Mouse (Mus musculus): ENCODE measurements around the gene Otop2. TPM values are rescaled to one million over a fixed set of nuclear protein-coding genes. Genes with fewer than 3 reads are reported as not detected.
A peak's percentile ranks its signal among the peaks of the same experiment; 100 is the strongest.

The Otop2 gene
- polyA plus RNA-seq, 1 experiment from 2014 or later: not detected

DNA sequence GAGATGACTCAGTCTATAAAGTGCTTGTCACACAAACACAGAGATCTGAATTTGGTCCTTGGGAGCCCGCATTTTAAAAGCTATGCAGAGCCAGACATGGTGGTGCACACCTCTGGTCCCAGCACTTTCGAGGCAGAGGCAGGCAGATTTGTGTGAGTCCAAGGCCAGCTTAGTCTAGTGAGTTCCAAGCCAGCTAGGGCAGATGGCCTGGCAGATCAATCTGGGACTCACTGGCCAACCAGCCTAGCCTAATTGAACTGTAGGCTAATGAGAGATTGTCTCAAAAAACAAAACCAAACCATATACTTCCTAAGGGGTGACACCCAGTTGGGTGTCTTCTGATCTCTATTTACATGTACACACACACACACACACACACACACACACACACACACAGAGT, 34.3 kb downstream of the Otop2 start:
- no peaks in the 10 kb centered on the region for H3K36me3 ChIP-seq (ENCODE audit: control insufficient read depth, insufficient read depth, low read length)
- no peak overlapping the region for H3K4me2 ChIP-seq (ENCODE audit: low read depth)

DNA sequence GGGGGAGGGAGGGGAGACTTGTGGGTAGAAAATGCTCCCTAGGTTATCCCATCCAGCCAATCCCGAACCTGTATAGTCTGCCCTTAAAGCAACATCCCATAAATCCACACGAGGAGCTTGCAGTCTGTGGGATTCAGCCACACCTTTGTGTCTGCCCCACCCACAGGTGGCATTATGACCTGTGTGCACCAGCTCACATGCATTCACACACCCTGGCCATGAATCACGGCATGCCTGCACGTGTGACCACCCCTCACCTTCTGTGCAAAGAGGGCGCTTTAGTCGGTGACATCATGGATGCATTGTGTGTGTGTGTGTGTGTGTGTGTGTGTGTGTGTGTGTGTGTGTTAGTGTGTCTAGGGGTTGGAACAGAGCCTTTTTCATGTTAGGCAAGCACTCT, 34.9 kb downstream of the Otop2 start:
- Histone ChIP-seq H3K4me1 (ENCODE audit: control insufficient read depth, insufficient read depth, low read length) (no peaks in the 10 kb centered on the region), H3K4me3 (ENCODE audit: low read depth, low read length) (no peak overlapping the region), H3K36me3 (ENCODE audit: control insufficient read depth, insufficient read depth, low read length) (no peaks in the 10 kb centered on the region), H3K4me2 (ENCODE audit: low read depth) (no peak overlapping the region), H3K9ac (ENCODE audit: low read length) (no peak overlapping the region), H3K27me3 (ENCODE audit: control insufficient read depth, insufficient read depth, low read length) (no peaks in the 10 kb centered on the region), H3K27ac (ENCODE audit: low read depth, low read length) (no peak overlapping the region), H3K9me3 (ENCODE audit: control insufficient read depth, low read length) (no peaks in the 10 kb centered on the region)
- ATAC-seq (ENCODE audit: insufficient read depth, low FRiP score, low TSS enrichment) (no peak), DNase-seq (ENCODE audit: low spot score) (no peak)
- 70% methylated on average over 6 of the region's 6 CpGs for WGBS

More for the DNA sequence above, 34.3 kb downstream of the Otop2 start:
- Histone ChIP-seq H3K9me3 (ENCODE audit: control insufficient read depth, low read length) (no peaks in the 10 kb centered on the region), H3K4me1 (ENCODE audit: control insufficient read depth, insufficient read depth, low read length) (no peaks in the 10 kb centered on the region), H3K27me3 (ENCODE audit: control insufficient read depth, insufficient read depth, low read length) (peaks cover 3% of the 10 kb centered on the region; the same call in 1 of the 2 replicates), H3K27ac (ENCODE audit: low read depth, low read length) (no peak overlapping the region), H3K4me3 (ENCODE audit: low read depth, low read length) (no peak overlapping the region), H3K9ac (ENCODE audit: low read length) (no peak overlapping the region)
- DNase-seq (ENCODE audit: low spot score) (no peak), ATAC-seq (ENCODE audit: insufficient read depth, low FRiP score, low TSS enrichment) (no peak)
- 67% methylated on average over 2 of the region's 2 CpGs for WGBS

DNA sequence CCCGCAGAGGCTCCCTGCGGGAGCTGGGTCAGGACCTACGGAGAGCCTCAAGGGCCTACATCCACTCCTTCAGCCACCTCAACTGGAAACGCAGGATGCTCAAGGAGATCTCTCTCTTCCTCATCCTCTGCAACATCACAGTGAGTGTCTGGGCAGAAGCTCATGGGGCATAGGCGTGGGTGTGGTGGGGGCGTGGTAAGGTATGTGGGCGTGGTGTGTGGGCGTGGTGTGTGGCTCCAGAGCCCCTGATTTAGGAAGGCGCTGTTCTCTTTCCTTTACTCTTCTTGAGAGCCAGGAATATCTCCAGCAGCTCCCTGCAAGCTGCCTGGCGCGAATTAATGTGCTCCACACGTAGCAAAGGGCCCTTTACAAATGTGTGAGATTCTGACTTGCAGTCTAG, 38.0 kb downstream of the Otop2 start:
- no peaks in the 10 kb centered on the region for H3K27me3 ChIP-seq (ENCODE audit: control insufficient read depth, insufficient read depth, low read length)
- H3K4me2 ChIP-seq (ENCODE audit: low read depth): no peak overlapping the region
- no peak for DNase-seq (ENCODE audit: low spot score)
- no peaks in the 10 kb centered on the region for H3K9me3 ChIP-seq (ENCODE audit: control insufficient read depth, low read length)
- no peak overlapping the region for H3K4me3 ChIP-seq (ENCODE audit: low read depth, low read length)
- no peaks in the 10 kb centered on the region for H3K36me3 ChIP-seq (ENCODE audit: control insufficient read depth, insufficient read depth, low read length)
- H3K9ac ChIP-seq (ENCODE audit: low read length): no peak overlapping the region
- 9% methylated on average over 12 of the region's 12 CpGs for WGBS
- no peak overlapping the region for H3K27ac ChIP-seq (ENCODE audit: low read depth, low read length)
- H3K4me1 ChIP-seq (ENCODE audit: control insufficient read depth, insufficient read depth, low read length): no peaks in the 10 kb centered on the region
- ATAC-seq (ENCODE audit: insufficient read depth, low FRiP score, low TSS enrichment): no peak

DNA sequence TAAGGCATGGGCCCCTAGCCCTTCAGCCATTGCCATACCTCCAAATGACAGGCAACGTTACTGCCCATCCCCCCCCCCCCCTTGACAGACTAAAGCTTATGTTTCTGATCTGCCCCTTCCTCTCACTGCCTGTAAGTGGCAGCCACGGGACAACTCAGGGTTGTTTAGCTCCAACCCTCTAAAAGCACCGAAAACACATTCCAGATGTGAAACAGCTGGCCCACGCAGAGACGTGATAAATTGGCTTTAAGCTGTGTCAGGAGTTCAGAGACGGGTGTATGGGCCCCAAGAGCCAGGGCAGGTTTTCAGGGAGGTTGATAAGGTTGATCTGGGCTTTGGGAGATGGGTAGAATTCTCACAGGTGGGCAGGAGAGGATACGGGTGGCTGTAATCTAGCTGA, 38.6 kb downstream of the Otop2 start:
- Histone ChIP-seq H3K27me3 (ENCODE audit: control insufficient read depth, insufficient read depth, low read length) (no peaks in the 10 kb centered on the region), H3K4me3 (ENCODE audit: low read depth, low read length) (no peak overlapping the region), H3K36me3 (ENCODE audit: control insufficient read depth, insufficient read depth, low read length) (no peaks in the 10 kb centered on the region), H3K9ac (ENCODE audit: low read length) (no peak overlapping the region), H3K9me3 (ENCODE audit: control insufficient read depth, low read length) (no peaks in the 10 kb centered on the region), H3K4me1 (ENCODE audit: control insufficient read depth, insufficient read depth, low read length) (no peaks in the 10 kb centered on the region), H3K27ac (ENCODE audit: low read depth, low read length) (no peak overlapping the region), H3K4me2 (ENCODE audit: low read depth) (no peak overlapping the region)
- ATAC-seq (ENCODE audit: insufficient read depth, low FRiP score, low TSS enrichment): no peak
- WGBS: 39% methylated on average over 7 of the region's 7 CpGs
- peak; percentile 44 for DNase-seq (ENCODE audit: low spot score)

DNA sequence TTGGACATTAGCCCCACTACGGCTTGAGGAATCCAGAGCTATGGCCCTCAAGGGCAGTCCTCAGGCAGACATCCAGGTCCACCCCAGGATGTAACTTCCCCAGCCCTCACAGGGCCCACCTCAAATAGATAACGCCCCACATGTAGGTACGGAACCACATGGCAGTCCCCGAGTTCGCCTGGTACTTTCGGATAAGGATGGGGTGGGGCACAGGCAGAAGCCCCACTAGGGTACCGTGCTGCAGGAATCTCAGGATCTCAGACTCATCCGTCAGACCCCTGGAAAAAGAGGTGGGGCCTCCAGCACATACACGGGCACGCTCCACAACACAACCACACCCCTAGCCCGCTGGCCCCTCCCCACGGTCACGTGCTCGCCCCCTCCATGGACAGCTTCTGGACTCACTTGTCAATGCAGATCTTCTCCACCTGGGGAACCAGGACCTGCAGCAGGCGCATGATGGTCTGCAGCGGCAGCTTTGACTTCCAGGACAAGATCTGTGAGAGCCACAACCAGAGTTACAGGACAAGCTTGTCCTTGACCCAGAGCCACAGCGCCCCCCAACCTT, 41.8 kb downstream of the Otop2 start:
- 54% methylated on average over 17 of the region's 17 CpGs for WGBS
- Histone ChIP-seq H3K9me3 (ENCODE audit: control insufficient read depth, low read length) (no peaks in the 10 kb centered on the region), H3K27ac (ENCODE audit: low read depth, low read length) (no peak overlapping the region), H3K4me3 (ENCODE audit: low read depth, low read length) (no peak overlapping the region), H3K4me2 (ENCODE audit: low read depth) (no peak overlapping the region), H3K4me1 (ENCODE audit: control insufficient read depth, insufficient read depth, low read length) (no peaks in the 10 kb centered on the region), H3K36me3 (ENCODE audit: control insufficient read depth, insufficient read depth, low read length) (no peaks in the 10 kb centered on the region), H3K9ac (ENCODE audit: low read length) (no peak overlapping the region), H3K27me3 (ENCODE audit: control insufficient read depth, insufficient read depth, low read length) (no peaks in the 10 kb centered on the region)
- no peak for DNase-seq (ENCODE audit: low spot score)
- ATAC-seq (ENCODE audit: insufficient read depth, low FRiP score, low TSS enrichment): no peak

DNA sequence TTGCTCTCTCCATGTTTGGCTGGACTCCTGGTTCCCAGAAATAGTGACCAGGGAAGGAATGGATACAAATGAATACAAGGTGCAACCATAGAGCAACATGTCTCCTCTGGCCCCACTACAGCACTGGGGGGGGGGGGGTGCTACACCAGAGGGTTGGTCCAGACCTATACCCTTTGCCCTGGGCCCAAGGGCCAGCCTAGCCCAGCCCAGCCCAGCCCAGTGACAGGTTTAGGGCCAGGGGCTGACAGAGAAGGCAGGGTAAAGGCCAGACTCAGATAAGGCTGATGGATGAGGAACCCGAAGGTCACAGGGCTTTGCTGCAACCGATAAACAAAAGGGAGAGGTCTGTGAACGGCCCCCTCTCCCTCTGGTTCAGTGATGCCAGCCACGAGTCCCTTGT, 43.0 kb downstream of the Otop2 start:
- no peaks in the 10 kb centered on the region for H3K27me3 ChIP-seq (ENCODE audit: control insufficient read depth, insufficient read depth, low read length)
- WGBS: 56% methylated on average over 4 of the region's 4 CpGs
- no peak for ATAC-seq (ENCODE audit: insufficient read depth, low FRiP score, low TSS enrichment)
- no peak overlapping the region for H3K4me3 ChIP-seq (ENCODE audit: low read depth, low read length)
- H3K36me3 ChIP-seq (ENCODE audit: control insufficient read depth, insufficient read depth, low read length): no peaks in the 10 kb centered on the region
- no peak for DNase-seq (ENCODE audit: low spot score)
- no peak overlapping the region for H3K9ac ChIP-seq (ENCODE audit: low read length)
- H3K9me3 ChIP-seq (ENCODE audit: control insufficient read depth, low read length): no peaks in the 10 kb centered on the region
- no peaks in the 10 kb centered on the region for H3K4me1 ChIP-seq (ENCODE audit: control insufficient read depth, insufficient read depth, low read length)
- no peak overlapping the region for H3K4me2 ChIP-seq (ENCODE audit: low read depth)
- H3K27ac ChIP-seq (ENCODE audit: low read depth, low read length): no peak overlapping the region

DNA sequence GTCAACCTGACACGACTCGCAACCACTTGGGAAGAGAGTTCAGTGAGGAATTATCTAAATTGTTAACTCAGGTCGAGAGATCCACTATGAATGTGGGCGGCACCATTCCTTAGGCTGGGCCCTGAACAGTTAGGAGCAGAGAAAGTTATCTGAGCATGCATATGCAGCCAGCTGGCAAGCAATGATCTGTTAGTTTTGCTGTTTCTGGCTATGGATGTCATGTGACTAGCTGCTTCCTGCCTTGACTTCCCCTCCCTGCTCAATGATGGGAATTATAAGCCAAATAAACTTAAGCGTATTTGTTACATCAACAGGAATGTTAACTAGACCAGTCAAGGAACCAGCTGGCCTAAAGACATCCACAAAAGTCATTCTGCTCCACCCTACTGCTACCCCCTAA, 46.4 kb downstream of the Otop2 start:
- no peak overlapping the region for H3K4me2 ChIP-seq (ENCODE audit: low read depth)
- ATAC-seq (ENCODE audit: insufficient read depth, low FRiP score, low TSS enrichment) (no peak), DNase-seq (ENCODE audit: low spot score) (no peak)
- H3K9me3 ChIP-seq (ENCODE audit: control insufficient read depth, low read length): no peaks in the 10 kb centered on the region
- H3K9ac ChIP-seq (ENCODE audit: low read length): no peak overlapping the region; the same call in 1 of the 2 replicates
- no peaks in the 10 kb centered on the region for H3K4me1 ChIP-seq (ENCODE audit: control insufficient read depth, insufficient read depth, low read length)
- H3K4me3 ChIP-seq (ENCODE audit: low read depth, low read length): no peak overlapping the region
- H3K27ac ChIP-seq (ENCODE audit: low read depth, low read length): no peak overlapping the region
- 0 out of 2 replicates have a peak, but pooled peaks cover 2% of the 10 kb centered on the region for H3K27me3 ChIP-seq (ENCODE audit: control insufficient read depth, insufficient read depth, low read length)
- 93% methylated on average over 5 of the region's 5 CpGs for WGBS
- no peaks in the 10 kb centered on the region for H3K36me3 ChIP-seq (ENCODE audit: control insufficient read depth, insufficient read depth, low read length)

DNA sequence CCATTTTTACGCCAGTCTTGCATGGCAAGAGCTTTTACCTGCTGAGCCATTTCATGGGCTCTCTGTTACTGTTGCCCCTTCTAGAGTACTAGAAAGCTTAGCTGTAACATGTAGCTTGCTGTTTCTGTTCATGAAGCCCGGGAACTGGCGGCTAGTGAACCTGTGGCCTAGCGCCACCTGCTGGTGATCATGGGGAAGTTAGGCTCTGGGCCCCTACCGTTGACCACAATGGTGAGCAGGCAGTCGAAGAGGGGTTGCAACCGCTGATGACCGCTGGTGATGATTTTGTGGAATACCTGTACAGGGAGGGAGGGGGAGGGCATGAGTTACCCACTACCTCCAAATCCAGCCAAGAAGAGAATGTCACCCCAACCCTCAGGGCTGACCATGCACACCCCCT, 47.2 kb downstream of the Otop2 start:
- no peaks in the 10 kb centered on the region; the same call in 1 of the 2 replicates for H3K4me1 ChIP-seq (ENCODE audit: control insufficient read depth, insufficient read depth, low read length)
- 0 out of 2 replicates have a peak, but pooled peaks cover 2% of the 10 kb centered on the region for H3K27me3 ChIP-seq (ENCODE audit: control insufficient read depth, insufficient read depth, low read length)
- no peaks in the 10 kb centered on the region for H3K36me3 ChIP-seq (ENCODE audit: control insufficient read depth, insufficient read depth, low read length)
- ATAC-seq (ENCODE audit: insufficient read depth, low FRiP score, low TSS enrichment) (no peak), DNase-seq (ENCODE audit: low spot score) (peak; percentile 84)
- H3K4me3 ChIP-seq (ENCODE audit: low read depth, low read length): no peak overlapping the region
- H3K4me2 ChIP-seq (ENCODE audit: low read depth): no peak overlapping the region
- H3K9me3 ChIP-seq (ENCODE audit: control insufficient read depth, low read length): no peaks in the 10 kb centered on the region
- WGBS: 6% methylated on average over 8 of the region's 8 CpGs
- H3K9ac ChIP-seq (ENCODE audit: low read length): no peak overlapping the region
- no peak overlapping the region for H3K27ac ChIP-seq (ENCODE audit: low read depth, low read length)

DNA sequence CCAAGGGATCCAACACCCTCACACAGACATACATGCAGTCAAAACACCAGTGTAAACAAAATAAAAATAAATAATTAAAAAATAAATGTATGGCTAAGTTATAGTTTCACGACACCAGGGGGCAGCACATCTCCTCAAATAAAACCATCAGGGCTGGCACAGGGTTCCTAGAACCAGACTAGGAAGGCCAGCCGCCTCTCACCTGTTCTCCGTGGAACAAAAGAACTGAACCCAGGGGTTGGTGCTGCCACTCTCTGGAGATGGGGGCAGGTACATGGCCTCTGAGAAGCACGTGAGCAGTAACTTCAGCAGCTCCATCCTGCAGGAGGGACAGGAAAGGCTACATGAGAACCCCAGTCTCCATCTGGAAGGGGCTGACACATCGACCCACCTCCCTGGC, 51.5 kb downstream of the Otop2 start:
- Histone ChIP-seq H3K9ac (ENCODE audit: low read length) (peak overlapping the region; percentile 26; the same call in 1 of the 2 replicates), H3K27ac (ENCODE audit: low read depth, low read length) (no peak overlapping the region), H3K36me3 (ENCODE audit: control insufficient read depth, insufficient read depth, low read length) (no peaks in the 10 kb centered on the region), H3K9me3 (ENCODE audit: control insufficient read depth, low read length) (no peaks in the 10 kb centered on the region), H3K4me1 (ENCODE audit: control insufficient read depth, insufficient read depth, low read length) (no peaks in the 10 kb centered on the region; the same call in 1 of the 2 replicates), H3K27me3 (ENCODE audit: control insufficient read depth, insufficient read depth, low read length) (0 out of 2 replicates have a peak, but pooled peaks cover 2% of the 10 kb centered on the region), H3K4me2 (ENCODE audit: low read depth) (no peak overlapping the region), H3K4me3 (ENCODE audit: low read depth, low read length) (no peak overlapping the region)
- DNase-seq (ENCODE audit: low spot score) (peak; percentile 73), ATAC-seq (ENCODE audit: insufficient read depth, low FRiP score, low TSS enrichment) (no peak)
- WGBS: 24% methylated on average over 5 of the region's 5 CpGs

Data from neural tube, embryonic 11.5 days (tissue).